Mouse (Mus musculus): ENCODE data around the gene Fcnb.

GRCm38 (mm10) chr2:28065081-28065651, 19.5 kb downstream of the Fcnb start:
- TF ChIP-seq GATA1 (IDR thresholded peaks at IDR 0.05; ENCODE audit: low read length) (no peak), TAL1 (IDR thresholded peaks at IDR 0.05; ENCODE audit: low read length) (no peak)

All from erythroblast, embryonic 14.5 days (primary cell).